Comparison of ENCODE assay signal across 22 mouse cellular contexts in the genomic region with DNA sequence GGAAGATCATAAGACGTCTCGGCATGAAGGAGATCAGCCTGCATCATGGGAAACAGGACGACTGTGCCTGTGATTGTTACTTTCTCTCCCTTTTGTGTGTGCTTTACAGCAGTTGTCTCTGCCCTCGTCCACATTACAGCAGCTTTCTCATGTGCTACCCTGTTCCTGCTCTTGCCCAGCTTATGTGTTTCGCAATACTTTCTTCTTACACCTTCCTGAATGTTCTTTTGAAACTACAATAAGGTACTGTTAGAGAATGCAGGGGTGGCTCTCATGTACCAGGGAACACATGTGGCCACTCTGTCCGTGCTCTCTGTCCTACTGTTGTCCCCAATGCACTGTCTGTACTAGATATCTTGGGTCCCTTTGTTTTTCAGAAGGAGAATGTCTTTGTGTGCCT.
DNase-seq lines count a peak whose midpoint lies in the region; ATAC-seq and TF ChIP-seq lines count a peak whose summit lies in the region.
"Had no signal": no experiment of that assay in that cellular context is flagged by ENCODE, and none has a peak within 500 bp of the region (broad histone marks: within the 10 kb centered on the region; RNA-seq: fewer than 3 reads in every experiment).

No protein-coding gene starts in this region.

- TF ChIP-seq POLR2A in CH12.LX (IDR thresholded peaks at IDR 0.05; ENCODE audit: low read depth, low read length), result no peak
- no peak for TF ChIP-seq POLR2A in lung, adult 2 months (IDR thresholded peaks at IDR 0.05; ENCODE audit: borderline replicate concordance, extremely low read depth, low read depth, low read length)

- in situ Hi-C loops in CH12.LX (cut with MboI; ENCODE audit: low pct_ligation_motif_present, low pct_unique_long_range_greater_than_20kb, low sequenced_read_pairs), result no loop called here

- TF ChIP-seq RAD21 in CH12.LX (IDR thresholded peaks at IDR 0.05; ENCODE audit: low read depth, low read length), result no peak

- no peak overlapping the region for H3K9ac ChIP-seq in lung, postnatal 0 days (replicated peaks; ENCODE audit: low read depth)
- H3K9ac ChIP-seq in CH12.LX (ENCODE audit: insufficient read depth, low read depth), result no peak overlapping the region
- no peak overlapping the region for H3K9ac ChIP-seq in forebrain, embryonic 16.5 days (replicated peaks; ENCODE audit: low read depth, low read length)
- H3K9ac ChIP-seq: hindbrain, embryonic 13.5 days had no signal

- no peaks in the 10 kb centered on the region for H3K79me2 ChIP-seq in CH12.LX (replicated peaks; ENCODE audit: control insufficient read depth, extremely low read depth, insufficient read depth, poor library complexity, severe bottlenecking)

- no peak overlapping the region for H3K4me3 ChIP-seq in lung, postnatal 0 days (ENCODE audit: low read depth, low read length)
- H3K4me3 ChIP-seq in CH12.LX (replicated peaks in 1 of 3; ENCODE audit: low read depth in 2 of 3, low read length in 2 of 3, poor library complexity in 1 of 3), result no peak overlapping the region
- H3K4me3 ChIP-seq in forebrain, embryonic 16.5 days (replicated peaks; ENCODE audit: low read length), result no peak overlapping the region
- no peak overlapping the region for H3K4me3 ChIP-seq in lung, adult 2 months (replicated peaks; ENCODE audit: extremely low read depth, low read depth, low read length)
- H3K4me3 ChIP-seq: hindbrain, embryonic 10.5 days; hindbrain, embryonic 13.5 days had no signal

- DNase-seq in lung, postnatal 0 days (ENCODE audit: low spot score), result peak; percentile 25
- no peak for DNase-seq in lung, postnatal 14 days
- DNase-seq in CH12.LX (ENCODE audit: extremely low read depth), result no peak
- no peak for DNase-seq in lung, adult 2 months
- no peak for DNase-seq in urinary bladder, postnatal 4 days (ENCODE audit: low spot score in 2 of 2)
- DNase-seq: adrenal gland, adult 8-10 months; adrenal gland, postnatal 25 days; B cell, adult 2 months; cerebellum, adult 11-12 months; cerebellum, adult 8-10 months; cerebellum, postnatal 10 days; cerebellum, postnatal 36 days; gastrocnemius, postnatal 25 days had no signal

- dilution Hi-C loops in CH12.LX (cut with MboI; ENCODE audit: extremely low pct_ligation_motif_present, extremely low pct_unique_long_range_greater_than_20kb, low sequenced_read_pairs), result no loop called here

- H3K27me3 ChIP-seq in lung, postnatal 0 days (replicated peaks; ENCODE audit: insufficient read depth, low read length), result no peaks in the 10 kb centered on the region
- H3K27me3 ChIP-seq in CH12.LX (replicated peaks), result no peaks in the 10 kb centered on the region
- H3K27me3 ChIP-seq in forebrain, embryonic 16.5 days (replicated peaks; ENCODE audit: control insufficient read depth, insufficient read depth, low read length), result no peaks in the 10 kb centered on the region
- H3K27me3 ChIP-seq: hindbrain, embryonic 13.5 days had no signal

- H3K9me3 ChIP-seq in lung, postnatal 0 days (ENCODE audit: low read length), result no peaks in the 10 kb centered on the region
- no peaks in the 10 kb centered on the region for H3K9me3 ChIP-seq in CH12.LX (replicated peaks; ENCODE audit: low read length)
- H3K9me3 ChIP-seq in forebrain, embryonic 16.5 days (ENCODE audit: control insufficient read depth, low read length), result no peaks in the 10 kb centered on the region
- H3K9me3 ChIP-seq: hindbrain, embryonic 10.5 days; hindbrain, embryonic 13.5 days had no signal

- H3K4me1 ChIP-seq in lung, postnatal 0 days (ENCODE audit: insufficient read depth, low read depth, low read length), result no peaks in the 10 kb centered on the region
- H3K4me1 ChIP-seq in CH12.LX (ENCODE audit: control insufficient read depth in 1 of 2, insufficient read depth in 2 of 2), result no peaks in the 10 kb centered on the region
- H3K4me1 ChIP-seq in forebrain, embryonic 16.5 days (replicated peaks; ENCODE audit: control insufficient read depth, insufficient read depth, low read length), result no peaks in the 10 kb centered on the region
- H3K4me1 ChIP-seq in lung, adult 2 months (ENCODE audit: control insufficient read depth, insufficient read depth, low read length), result no peaks in the 10 kb centered on the region
- H3K4me1 ChIP-seq: hindbrain, embryonic 10.5 days; hindbrain, embryonic 13.5 days had no signal

- TF ChIP-seq EP300 in lung, postnatal 0 days (IDR thresholded peaks at IDR 0.05), result no peak
- TF ChIP-seq EP300 in CH12.LX (IDR thresholded peaks at IDR 0.05; ENCODE audit: low read length), result no peak

- no peaks in the 10 kb centered on the region for H3K36me3 ChIP-seq in lung, postnatal 0 days (ENCODE audit: insufficient read depth, low read length)
- H3K36me3 ChIP-seq in CH12.LX (replicated peaks in 1 of 2; ENCODE audit: control insufficient read depth in 1 of 2, insufficient read depth in 1 of 2, low read length in 1 of 2), result no peaks in the 10 kb centered on the region
- no peaks in the 10 kb centered on the region for H3K36me3 ChIP-seq in forebrain, embryonic 16.5 days (ENCODE audit: control insufficient read depth, insufficient read depth)
- H3K36me3 ChIP-seq: hindbrain, embryonic 10.5 days; hindbrain, embryonic 13.5 days had no signal

- H3K27ac ChIP-seq in lung, postnatal 0 days (ENCODE audit: low read length), result no peak overlapping the region
- H3K27ac ChIP-seq in CH12.LX (ENCODE audit: insufficient read depth, low read depth), result no peak overlapping the region
- no peak overlapping the region for H3K27ac ChIP-seq in forebrain, embryonic 16.5 days (ENCODE audit: low read length)
- H3K27ac ChIP-seq: hindbrain, embryonic 10.5 days; hindbrain, embryonic 13.5 days had no signal

- no peak for TF ChIP-seq CTCF in lung, postnatal 0 days (IDR thresholded peaks at IDR 0.05)
- TF ChIP-seq CTCF in CH12.LX (conservative IDR thresholded peaks at IDR 0.05 in 1 of 2, IDR thresholded peaks at IDR 0.05 in 1 of 2; ENCODE audit: low read depth in 2 of 2, low read length in 2 of 2), result no peak
- TF ChIP-seq CTCF in lung, adult 2 months (IDR thresholded peaks at IDR 0.05; ENCODE audit: insufficient read depth, low read length), result no peak

- WGBS in lung, postnatal 0 days, result 71% methylated on average over 6 of the region's 6 CpGs
- WGBS in forebrain, embryonic 16.5 days, result 75% methylated on average over 6 of the region's 6 CpGs
- 63% methylated on average over 6 of the region's 6 CpGs for WGBS in lung, adult 2 months

- ATAC-seq in lung, postnatal 0 days, result no peak
- peak; percentile 65; the same call in 1 of the 2 replicates for ATAC-seq in granulocyte monocyte progenitor cell, adult 5-6 weeks (replicated peaks; ENCODE audit: poor library complexity, severe bottlenecking)
- ATAC-seq in forebrain, embryonic 16.5 days, result no peak
- ATAC-seq: activated CD4-positive, CD25-positive, alpha-beta regulatory T cell, adult 4 months; CD4-positive, CD25-positive, alpha-beta regulatory T cell, adult 4 months; forebrain, embryonic 14.5 days; hindbrain, embryonic 16.5 days had no signal

- H3K4me2 ChIP-seq in lung, postnatal 0 days (replicated peaks; ENCODE audit: low read depth, low read length), result no peak overlapping the region
- peak overlapping the region; percentile 3; the same call in 1 of the 2 replicates for H3K4me2 ChIP-seq in CH12.LX (ENCODE audit: insufficient read depth, low read depth, poor library complexity, severe bottlenecking)
- H3K4me2 ChIP-seq in forebrain, embryonic 16.5 days (ENCODE audit: low read length), result no peak overlapping the region
- H3K4me2 ChIP-seq: heart, embryonic 11.5 days; hindbrain, embryonic 13.5 days had no signal

TF ChIP-seq in CH12.LX, 34 proteins besides CTCF, POLR2A, EP300 and RAD21:
- no peak for TF ChIP-seq MYC (IDR thresholded peaks at IDR 0.05; ENCODE audit: low read depth, low read length)
- TF ChIP-seq CHD2 (IDR thresholded peaks at IDR 0.05; ENCODE audit: low read length), result no peak
- TF ChIP-seq SIN3A (IDR thresholded peaks at IDR 0.05; ENCODE audit: low read length), result no peak
- no peak for TF ChIP-seq JUN (IDR thresholded peaks at IDR 0.05; ENCODE audit: insufficient read depth, low read depth, low read length)
- TF ChIP-seq E2F4 (IDR thresholded peaks at IDR 0.05; ENCODE audit: insufficient replicate concordance, low read depth, low read length), result no peak
- TF ChIP-seq MAX (IDR thresholded peaks at IDR 0.05; ENCODE audit: low read length), result no peak
- no peak for TF ChIP-seq PAX5 (IDR thresholded peaks at IDR 0.05; ENCODE audit: low read length)
TF ChIP-seq in CH12.LX: peak in this region for 0.
